Mouse (Mus musculus): ENCODE data around the gene Olfr53.
"Not testable (repeated sequence)": the region's sequence is repeated elsewhere in the genome, so short reads cannot be mapped to it uniquely, and the experiment has no call there.

The Olfr53 gene

DNA sequence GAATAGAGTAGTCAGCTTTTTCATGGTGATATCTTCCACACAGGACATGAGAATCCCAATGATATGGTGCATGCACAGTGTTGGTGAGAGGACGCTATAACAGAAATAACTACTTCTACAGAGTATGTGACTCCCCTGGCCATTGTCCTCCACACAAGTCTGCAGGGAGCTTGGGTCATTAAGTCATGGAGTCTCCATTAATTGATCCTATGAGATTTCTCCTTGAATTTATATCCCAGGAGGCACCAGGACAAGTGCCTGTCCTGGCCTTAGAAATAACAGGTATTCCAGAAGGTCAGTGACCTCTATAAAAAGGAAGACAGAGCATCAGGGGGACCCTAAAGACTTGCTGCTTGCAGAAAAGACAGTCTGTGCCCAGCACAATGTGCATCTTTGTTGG lies at the start of gene Olfr53:
TSS of gene Olfr53 (plus strand) at position 301 of the 400 bp plus-strand sequence.
- in situ Hi-C loops (cut with MboI, MseI), result no loop called here

DNA sequence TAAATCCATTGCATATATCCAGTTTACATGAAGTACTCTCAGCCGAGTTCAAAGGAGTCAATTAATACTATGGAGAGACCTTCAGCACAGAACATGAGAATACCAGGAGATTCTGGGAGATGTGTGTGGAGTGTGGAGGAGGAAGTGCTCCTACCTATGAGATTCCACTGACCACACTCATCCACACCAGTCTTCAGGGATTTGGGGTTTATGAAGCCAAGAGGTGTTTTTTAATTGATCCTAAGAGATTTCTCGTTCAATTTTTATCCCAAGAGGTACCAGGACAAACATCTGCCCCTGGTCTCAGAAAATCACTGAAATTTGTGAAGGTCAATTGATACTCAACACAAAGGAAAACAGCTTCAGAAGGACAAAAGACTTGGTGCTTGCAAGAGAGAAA lies 45.3 kb upstream of the Olfr53 start, which contains the start of gene Olfr46:
TSS of gene Olfr46 (plus strand) at position 301 of the 400 bp plus-strand sequence.
- in situ Hi-C loops (cut with MboI, MseI), result not testable (repeated sequence)

DNA sequence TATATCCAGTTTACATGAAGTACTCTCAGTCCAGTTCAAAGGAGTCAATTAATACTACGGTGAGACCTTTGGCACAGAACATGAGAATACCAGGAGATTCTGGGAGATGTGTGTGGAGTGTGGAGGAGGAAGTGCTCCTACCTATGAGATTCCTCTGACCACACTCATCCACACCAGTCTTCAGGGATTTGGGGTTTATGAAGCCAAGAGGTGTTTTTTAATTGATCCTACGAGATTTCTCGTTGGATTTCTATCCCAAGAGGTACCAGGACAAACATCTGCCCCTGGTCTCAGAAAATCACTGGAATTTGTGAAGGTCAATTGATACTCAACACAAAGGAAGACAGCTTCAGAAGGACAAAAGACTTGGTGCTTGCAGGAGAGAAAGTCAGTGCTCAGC lies 17.6 kb upstream of the Olfr53 start, which contains the start of gene Olfr61:
TSS of gene Olfr61 (plus strand) at position 301 of the 400 bp plus-strand sequence.
- in situ Hi-C loops (cut with MboI, MseI), result not testable (repeated sequence)

DNA sequence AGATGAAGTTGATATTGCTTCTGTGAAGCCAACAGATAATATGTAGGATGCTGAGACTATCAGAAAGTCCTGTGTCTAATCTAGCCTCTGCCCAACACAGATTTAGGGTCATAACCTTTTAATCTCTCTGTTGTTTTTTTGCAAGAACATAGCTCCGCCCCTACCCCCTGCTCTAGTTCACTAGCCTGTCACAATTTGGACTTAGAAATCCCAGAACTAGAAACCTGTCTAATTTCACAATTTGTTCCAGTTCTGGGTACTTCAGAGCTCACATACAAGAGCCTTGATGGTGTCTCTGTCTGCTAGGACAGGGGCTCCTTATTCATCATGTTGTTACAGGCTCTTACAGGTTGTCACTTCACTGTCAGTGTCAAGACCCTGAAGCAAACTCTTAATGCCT lies 15.7 kb upstream of the Olfr53 start:
- in situ Hi-C loops (cut with MboI, MseI), result no loop called here

DNA sequence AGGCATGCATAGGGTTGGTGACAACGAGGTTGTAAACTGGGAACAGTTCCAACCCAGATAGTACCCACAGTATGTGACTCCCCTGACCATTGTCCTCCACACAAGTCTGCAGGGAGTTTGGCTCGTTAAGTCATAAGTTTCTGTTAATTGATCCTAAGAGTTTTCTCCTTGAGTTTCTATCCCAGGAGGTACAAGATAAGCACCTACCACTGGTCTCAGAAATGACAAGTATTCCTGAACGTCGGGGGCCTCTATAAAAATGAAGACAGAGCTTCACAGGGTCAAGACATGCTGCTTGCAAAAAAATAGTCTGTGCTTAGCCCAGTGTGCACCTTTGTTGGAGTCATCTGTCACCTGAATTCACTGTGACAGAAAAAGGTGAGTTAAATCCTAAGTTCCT lies 13.4 kb downstream of the Olfr53 start, which contains the start of gene Olfr539:
TSS of gene Olfr539 (plus strand) at position 301 of the 400 bp plus-strand sequence.
- in situ Hi-C loops (cut with MboI, MseI), result no loop called here

DNA sequence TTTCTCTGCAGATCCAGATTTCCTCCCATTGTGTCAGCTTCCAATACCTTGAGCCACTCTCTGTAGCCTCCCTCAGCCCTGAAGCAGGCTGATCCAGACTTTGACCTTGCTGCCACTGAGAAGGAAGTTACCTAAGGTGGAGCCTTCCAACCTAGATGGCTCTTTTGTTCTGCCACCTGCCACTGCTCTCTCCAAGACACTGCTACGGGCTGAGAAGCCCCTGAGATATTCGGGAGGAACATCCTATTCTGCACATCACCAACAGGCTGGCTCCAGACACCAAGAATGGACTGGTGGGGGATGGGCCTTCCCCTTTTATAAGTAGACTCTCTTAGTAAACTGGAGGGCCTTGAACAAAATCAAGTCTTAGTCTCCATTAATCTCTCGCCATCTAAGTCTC lies 24.4 kb downstream of the Olfr53 start:
- in situ Hi-C loops (cut with MboI, MseI), result not testable (repeated sequence)

DNA sequence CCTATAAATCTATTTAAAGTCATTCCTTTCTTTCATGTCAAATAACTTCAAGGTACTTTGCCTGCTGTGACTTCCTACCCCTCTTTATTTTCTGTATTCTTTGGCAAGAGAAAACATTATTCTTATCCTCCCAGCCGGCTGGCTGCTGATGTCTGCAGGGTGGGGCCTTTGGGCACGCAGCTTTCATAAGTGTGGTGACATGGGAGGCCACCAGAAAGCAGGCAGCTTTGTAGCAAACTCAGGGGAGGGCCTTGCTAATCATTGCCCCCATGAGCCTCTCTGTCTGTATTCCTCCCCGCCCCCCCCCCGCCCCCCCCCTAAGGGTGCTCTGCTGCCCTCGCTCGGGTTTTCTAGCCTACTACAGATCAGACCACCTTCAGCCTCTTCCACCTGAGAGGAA lies 29.6 kb downstream of the Olfr53 start:
- in situ Hi-C loops (cut with MboI, MseI), result no loop called here

DNA sequence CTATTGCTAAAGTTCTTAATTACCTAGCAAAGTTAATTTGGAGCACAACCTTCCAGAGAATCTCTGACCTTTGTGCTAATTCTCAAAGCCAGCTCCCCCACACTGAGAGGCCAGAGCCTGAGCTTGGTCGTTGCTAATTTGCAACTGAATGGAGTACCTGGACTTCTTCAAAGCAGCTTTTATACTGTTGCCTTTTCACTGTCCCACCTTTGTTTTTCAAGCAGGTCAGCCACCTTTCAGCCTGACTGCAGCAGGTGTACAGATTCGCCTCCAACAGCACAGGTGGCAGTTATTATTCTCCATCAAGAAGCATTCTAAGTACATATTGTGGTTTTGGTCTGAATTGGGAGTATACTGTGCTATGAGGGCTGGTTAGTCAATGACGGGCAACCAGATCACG lies 33.3 kb downstream of the Olfr53 start:
- in situ Hi-C loops (cut with MboI, MseI), result not testable (repeated sequence)

DNA sequence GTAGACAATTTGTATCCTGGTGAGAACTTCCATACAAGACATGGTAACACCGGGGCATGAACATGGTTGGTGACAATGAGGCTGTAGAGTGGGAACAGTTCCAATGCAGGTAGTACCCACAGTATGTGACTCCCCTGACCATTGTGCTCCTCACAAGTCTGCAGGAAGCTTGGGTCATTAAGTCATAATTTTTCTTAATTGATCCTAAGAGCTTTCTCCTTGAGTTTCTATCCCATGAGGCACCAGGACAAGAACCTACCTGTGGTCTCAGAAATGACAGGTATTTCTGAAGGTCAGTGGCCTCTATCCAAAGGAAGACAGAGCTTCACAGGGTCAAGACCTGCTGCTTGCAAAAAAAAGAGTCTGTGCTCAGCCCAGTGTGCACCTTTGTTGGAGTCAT lies 35.4 kb downstream of the Olfr53 start, which contains the start of gene Olfr45:
TSS of gene Olfr45 (plus strand) at position 301 of the 400 bp plus-strand sequence.
- in situ Hi-C loops (cut with MboI, MseI), result no loop called here

DNA sequence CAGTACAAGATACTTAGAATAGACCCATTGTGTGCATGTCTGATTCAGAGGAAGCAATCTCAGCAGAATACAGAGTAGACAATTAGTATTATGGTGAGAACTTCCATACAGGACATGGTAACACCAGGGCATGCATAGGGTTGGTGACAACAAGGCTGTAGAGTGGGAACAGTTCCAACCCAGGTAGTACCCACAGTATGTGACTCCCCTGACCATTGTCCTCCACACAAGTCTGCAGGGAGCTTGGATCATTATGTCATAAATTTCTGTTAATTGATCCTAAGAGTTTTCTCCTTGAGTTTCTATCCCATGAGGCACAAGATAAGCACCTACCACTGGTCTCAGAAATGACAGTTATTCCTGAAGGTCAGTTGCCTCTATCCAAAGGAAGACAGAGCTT lies 50.7 kb downstream of the Olfr53 start, which contains the start of gene Olfr541:
TSS of gene Olfr541 (plus strand) at position 301 of the 400 bp plus-strand sequence.
- in situ Hi-C loops (cut with MboI, MseI), result no loop called here
